Mouse (Mus musculus) testis, adult 2 months (tissue): Measurements from ENCODE around the gene Dnmbp.

ENCODE experiments used
- CTCF ChIP-seq: fragments of 200-500 bp; IDR thresholded peaks from 2 replicates; pipeline ENCODE4 v1.5.1; 2012; ENCODE audit warnings: low read depth, mild to moderate bottlenecking, inconsistent platforms, low read length, moderate library complexity; ENCODE audit not compliant: control insufficient read depth, insufficient read depth, insufficient replicate concordance
- POLR2A ChIP-seq: fragments of 200-500 bp; IDR thresholded peaks from 2 replicates; pipeline ENCODE4 v1.6.1; 2012; ENCODE audit warnings: low read depth, mild to moderate bottlenecking, inconsistent platforms, low read length, moderate library complexity; ENCODE audit not compliant: control insufficient read depth

DNA sequence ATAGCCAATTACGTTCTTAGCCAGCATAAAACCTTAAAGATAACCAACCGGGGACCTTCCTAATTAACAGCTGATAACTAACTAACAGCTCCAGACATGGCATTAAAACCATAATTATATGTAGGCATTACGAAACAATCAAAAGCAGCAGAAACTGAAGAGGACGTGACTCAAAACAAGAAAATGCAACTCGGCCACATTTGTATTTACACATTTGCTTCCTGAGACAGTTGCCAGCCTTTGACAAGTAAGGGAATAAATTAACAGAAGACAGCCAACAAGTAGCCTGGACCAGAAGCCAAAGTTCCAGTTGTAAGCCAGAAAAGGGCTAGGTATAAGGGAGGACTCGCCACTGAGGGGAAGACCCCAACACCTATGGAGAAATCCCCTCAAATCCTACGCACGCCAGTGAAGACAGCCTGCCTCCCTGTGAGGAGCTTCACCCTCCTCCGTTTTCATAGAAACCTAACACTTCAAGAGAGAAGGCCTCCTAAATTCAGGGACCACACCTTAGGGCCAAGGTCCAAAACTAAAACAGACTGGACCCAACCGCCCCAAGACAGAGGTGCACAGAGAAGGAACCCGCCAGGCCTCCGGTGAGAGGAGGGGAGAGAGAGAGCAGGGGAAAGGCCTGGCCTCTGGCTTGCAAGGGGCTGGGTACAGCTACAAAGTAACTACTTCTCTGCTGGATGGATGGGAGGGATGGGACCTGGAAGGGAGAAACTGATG is 53.5 kb downstream of the Dnmbp start:
- TF ChIP-seq CTCF, result no peak
- TF ChIP-seq POLR2A, result no peak
